Mouse (Mus musculus) layer of hippocampus, adult 9-11 months (tissue): ENCODE measurements around the gene P2ry10b.

Experiments
- DNase-seq: peaks from one replicate; pipeline ENCODE4 v3.0.0; 2022

The P2ry10b gene

DNA sequence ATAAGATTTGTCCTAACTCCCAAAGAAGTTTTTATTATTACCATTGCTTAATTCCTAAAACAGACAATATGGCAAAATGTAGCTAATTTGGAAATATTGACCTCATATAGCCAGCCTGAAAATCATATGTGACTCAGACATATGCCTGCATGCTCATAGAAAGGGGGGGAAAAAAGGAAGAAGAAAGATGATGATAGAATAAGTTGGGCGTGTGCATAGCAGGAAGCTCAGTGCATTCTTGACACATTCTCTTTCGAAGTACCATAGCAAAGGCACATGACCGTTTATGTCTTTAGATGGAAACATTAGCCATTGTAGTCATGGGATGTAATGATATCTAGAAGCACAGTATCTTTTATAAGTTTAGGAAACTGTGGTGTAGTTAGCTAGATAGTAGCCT is at the start of gene P2ry10b:
Gene P2ry10b, plus strand, starts transcription at position 247 of the 400 bp plus-strand sequence.
- DNase-seq = no peak

- DNase-seq = no peak
These were observed 32.4 kb upstream of the P2ry10b start for GRCm38 (mm10) chrX:107116333-107116732.

DNA sequence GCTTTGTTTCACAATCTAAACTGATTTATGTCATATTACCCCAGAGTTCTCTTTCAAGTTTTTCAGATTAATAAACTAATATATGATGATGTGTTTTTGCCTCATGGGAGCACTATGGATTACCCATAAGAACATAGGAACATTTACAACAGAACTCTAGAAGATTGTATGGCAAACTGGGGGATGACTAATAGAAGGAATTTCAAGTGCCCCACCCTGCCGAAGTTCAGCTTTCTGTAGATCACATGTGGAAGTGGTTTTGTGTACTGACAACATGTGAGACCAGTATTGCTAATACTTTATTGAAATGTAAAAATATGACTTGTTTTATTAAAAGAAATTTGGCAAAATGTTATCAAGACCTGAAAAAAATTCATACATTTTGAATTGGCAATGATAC is 31.7 kb upstream of the P2ry10b start:
- DNase-seq = no peak

DNA sequence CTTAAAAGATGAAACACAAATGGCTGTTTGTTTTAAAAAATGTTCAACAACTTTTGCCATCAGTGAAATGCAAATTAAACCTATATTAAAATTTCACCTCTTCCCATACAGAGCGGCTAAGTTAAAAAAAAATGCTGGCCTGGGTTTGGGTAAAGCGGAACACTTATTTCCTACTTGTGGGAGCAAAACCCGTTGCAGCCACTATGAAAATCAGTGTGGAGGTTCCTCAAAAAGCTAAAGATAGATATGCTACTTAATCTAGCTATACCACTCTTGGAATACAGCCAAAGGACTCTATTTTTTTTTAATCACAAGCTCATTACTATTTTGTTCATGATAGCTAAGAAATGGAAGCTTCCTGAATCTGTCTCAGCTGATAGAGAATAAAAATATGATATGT is 5.5 kb upstream of the P2ry10b start:
- DNase-seq = no peak

DNA sequence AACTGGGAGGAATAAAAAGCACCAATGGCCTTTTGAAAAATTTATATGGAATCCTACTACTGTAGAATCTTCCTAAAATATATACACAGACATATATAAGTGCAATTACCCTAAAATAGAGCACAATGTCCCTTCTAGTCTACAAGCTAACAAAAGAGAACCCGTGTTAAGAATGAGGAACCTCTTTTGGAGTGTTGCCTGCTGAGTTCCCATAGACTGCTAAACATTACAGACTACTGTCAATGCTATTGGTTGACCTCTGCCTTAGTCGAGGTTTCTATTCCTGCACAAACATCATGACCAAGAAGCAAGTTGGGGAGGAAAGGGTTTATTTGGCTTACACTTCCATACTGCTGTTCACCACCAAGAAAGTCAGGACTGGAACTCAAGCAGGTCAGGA is 4.8 kb upstream of the P2ry10b start:
- no peak for DNase-seq

DNA sequence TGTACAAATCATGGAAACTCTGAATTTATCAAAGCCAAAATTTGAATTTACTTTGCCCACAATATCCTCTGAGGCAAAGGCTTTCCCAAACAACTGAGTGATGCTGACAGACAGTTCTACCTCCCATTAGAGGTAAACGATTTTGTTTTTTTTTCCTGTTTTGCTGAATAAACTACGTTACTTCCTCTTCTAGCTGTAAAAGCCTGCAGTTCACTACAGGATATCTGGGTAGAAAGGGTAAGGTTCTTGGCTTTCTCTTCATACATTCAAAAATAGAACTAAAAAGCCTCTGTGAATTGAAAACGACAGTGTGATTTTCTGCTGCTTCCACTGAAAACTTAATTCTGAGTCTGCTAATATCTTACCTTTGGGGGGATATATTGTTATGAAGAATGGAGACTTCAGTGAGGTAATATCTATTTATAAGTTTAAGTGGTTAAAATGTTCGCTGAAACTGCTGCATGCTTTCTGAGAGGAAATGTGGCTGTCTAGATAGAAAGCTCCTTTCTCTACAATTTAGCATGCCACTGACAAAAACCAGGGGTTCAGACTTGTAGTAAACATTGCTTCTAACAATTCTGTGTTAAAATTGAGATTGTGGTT is 765 bp downstream of the P2ry10b start:
- no peak for DNase-seq

DNA sequence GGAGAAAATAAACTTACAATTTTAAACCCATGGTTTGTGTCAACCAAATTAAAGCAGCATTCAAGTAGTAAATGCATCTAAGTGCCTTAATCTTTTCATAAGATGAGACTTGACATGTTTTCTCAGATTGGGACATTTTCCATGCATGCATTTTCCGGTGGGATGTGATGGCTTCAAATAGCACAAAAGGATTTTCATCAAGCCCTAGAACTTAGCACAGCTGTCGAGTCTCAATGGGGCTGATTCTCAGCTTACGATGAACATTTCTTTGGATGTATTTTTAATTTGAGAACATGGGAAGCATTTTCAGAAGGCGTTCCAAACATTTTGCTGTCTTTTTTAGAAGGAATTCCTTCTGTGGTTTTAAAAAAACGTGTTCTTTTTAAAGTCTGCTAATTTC is 1.3 kb downstream of the P2ry10b start:
- DNase-seq = no peak

DNA sequence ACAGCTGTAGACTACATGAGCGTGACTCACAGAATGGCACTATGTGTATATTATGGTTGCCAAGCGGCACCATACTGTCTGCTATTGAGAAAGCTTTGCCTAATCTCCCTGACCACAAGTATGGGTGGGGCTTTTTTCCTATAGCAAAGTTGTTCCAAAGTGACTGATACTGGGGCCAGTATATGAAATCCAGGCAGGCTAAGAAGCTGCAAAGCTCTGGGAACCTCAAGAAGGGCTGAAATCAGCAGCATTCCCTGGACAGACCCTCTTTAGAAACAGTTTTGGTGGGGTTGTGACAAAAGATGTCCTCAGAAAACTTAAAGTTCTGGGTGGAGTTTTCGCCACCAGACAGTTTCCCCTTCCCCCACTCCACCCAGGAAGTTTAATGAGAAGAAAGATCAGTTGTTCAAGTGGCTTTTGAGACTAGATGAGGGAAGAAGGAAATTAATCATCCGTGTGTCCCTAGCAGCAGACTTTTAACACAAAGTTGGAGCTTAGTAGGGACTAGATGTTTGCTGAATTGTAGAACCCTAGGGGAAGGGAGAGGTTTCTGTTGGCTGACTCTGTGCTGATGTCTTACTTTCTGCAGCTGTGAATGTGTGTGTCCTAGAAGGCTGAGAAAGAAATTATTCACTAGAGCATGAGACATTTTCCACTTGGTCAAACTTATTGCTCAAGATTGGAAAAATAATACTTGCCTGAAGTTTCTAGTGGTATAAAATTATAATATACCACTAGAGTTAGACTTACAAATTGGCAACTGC is 2.2 kb downstream of the P2ry10b start:
- no peak for DNase-seq

GRCm38 (mm10) chrX:107156021-107156420 is 7.3 kb downstream of the P2ry10b start:
- DNase-seq = no peak

DNA sequence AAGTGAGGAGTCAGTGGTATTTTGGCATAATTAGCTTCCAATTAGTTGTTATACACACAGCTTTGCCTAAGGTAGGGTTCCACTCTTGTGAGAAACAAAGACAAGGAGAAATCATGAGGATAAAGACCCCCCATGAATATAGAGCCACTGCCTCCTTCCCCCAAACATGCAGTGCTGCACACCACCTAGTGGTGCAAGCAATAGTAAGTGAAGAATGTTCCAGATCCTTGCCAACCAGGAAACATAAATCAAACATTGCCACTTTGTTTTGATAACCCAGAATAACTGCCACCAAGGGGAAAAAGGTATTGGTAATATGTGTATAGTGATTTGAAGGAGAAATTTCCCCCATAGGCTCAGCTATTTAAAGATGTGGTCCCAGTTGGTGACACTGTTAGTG is 11.8 kb downstream of the P2ry10b start:
- no peak for DNase-seq

DNA sequence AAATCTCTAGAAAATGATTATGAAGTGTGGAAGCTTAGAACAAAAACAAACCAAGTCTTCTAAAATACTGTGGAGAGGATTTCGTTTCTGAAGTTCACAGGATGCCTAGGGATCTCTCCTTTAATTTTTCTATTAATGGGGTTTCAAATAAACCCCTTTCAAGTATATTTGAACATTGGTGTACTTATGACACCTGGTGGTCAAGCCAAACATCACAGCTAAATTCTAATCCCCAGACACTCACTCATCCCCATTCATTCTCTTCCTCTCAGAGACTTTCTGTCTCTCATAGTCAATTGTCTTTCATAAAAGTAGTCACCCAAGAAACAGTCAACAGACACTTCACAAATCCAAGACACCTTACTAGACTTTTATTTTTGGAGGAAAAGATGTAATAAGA is 19.6 kb downstream of the P2ry10b start:
- DNase-seq = no peak

- no peak for DNase-seq
These were observed 20.4 kb downstream of the P2ry10b start for GRCm38 (mm10) chrX:107169128-107169527.

DNA sequence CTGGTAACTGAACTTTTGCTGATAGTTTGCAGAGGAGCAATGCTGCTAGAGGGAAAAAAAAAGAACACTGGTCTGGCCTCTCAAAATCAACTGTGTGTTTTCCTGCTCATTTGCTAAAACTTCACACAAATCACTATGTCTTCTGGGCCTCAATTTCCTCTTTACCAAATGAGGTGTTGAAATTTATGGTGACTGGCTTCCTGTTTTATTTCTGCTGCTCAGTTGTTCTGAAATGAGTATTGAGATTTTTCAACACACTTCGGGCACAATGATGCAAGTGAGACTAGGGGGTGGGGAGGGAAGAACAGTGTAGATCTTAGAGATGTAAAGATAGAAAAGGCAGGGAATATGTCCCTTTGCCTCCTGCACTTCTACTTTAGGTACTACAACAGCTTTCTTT is 30.0 kb downstream of the P2ry10b start:
- no peak for DNase-seq

GRCm38 (mm10) chrX:107217577-107218090 is 68.9 kb downstream of the P2ry10b start:
- no peak for DNase-seq
